Mouse (Mus musculus) spleen, postnatal 14 days (tissue): Measurements from ENCODE around the gene Pidd1.

Source experiments
- DNase-seq, 2 experiments: peaks; one replicate each; pipeline ENCODE4 v3.0.0; 2021 to 2022; ENCODE audit warnings: low spot score in 2 of 2

The Pidd1 gene

DNA sequence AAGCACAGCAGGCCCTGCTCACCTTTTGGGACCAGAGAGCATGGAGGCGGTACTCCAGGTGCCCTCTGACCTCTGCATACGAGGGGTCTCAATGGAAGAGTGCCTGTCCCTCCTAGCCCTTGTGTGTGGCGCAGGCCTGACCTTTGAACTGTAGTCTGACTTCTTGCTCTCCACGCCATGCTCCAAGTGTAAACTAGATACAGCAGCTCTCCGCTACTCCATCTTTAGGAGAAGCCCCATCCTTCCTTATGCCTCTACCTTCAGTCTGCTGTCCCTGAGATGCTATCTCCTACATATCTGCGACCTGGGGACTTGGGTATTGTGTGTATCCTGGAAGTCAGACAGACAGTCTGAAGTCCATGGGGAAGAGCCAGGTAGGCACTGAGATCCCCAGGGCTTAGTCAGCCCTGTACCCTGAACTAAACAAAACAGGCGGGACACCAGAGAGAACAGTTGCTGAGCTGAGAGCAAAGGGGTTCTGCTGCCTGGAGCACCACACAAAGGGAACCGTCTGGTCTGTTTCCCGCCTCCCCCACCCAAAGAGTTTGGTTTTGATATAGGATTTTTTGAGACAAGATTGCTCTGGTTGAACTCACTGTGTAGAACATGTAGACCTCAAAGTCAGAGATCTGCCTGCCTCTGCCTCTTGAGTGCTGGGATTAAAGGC, 7.8 kb downstream of the Pidd1 start:
- no peak for DNase-seq

DNA sequence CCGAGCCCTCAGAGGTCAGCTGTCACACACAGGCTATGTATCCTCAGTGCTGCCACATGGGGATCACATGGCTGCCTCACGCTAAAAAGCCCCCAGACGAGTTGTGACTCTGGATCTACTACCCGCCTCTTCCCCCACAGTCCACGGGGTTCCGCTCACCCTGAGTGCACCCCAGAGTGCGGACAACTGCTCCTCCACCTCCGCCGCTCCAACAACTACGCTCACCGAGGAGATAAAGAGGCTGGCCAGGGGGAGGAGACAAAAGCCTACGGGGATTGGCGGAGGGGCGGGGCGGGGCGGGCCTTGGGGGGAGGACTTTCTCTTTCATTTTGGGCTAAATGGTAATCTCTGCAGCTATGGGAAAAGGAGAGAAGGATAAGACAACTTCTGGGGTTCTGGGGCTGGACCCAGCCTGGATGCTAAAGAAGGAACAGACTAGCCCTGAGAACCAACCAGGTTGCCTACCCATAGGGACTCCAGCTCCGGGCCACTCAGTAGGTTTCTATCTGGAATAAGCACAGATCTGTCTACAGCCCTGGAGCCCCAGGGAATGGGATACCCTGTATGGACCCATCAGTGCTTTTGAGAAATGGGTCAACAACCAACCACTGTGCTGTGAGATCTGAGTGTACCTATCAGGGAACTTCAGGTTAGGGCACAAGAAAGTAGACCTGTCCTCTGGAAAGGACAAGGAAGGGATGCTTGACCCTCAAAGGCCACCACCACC, 8.5 kb downstream of the Pidd1 start:
- peak in 1 of 2 experiments; percentile 54 for DNase-seq

GRCm38 (mm10) chr7:141434464-141434863, 9.4 kb downstream of the Pidd1 start:
- DNase-seq: no peak

DNA sequence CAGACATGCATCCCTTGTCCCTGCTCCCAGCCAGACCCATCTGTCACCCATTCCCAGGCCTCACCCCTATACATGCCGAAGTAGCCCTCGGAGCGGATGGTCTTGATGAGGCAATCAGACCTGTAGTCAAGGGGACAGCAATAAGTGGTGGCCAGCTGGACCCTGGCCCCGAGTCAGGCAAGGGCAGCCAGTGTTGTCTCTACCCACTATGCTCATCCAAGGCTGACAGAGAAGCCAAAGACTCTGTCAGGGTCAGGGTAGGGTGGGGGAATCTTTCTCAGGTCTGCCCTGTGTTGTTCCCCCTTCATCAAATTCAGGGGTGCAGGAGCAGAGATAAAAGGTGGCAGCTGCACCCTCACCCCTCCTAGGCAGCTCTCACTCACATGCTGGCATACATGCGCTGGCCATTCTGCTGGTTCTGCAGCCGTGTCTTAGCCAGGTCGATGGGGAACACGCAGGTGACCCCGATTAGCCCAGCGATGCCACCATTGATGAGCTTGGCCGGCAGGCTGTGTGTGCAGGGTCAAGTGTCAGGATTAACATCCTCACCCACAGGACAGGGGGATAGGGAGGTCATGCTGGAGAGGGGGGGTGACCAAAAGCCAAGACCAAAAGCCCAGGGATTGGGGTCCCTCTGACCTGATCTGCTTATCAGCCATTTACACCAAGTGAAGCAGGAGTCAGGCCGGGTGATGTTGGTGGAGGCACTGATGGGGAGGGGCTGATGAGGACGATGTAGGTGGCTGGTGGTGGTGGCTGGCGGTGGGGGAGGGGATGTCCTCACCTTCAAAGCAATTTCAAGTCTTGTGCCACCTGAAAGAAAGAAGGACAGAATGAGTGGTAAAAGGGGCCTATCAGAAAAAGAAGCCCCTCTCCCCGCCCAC, 10.1 kb downstream of the Pidd1 start:
- DNase-seq: no peak

DNA sequence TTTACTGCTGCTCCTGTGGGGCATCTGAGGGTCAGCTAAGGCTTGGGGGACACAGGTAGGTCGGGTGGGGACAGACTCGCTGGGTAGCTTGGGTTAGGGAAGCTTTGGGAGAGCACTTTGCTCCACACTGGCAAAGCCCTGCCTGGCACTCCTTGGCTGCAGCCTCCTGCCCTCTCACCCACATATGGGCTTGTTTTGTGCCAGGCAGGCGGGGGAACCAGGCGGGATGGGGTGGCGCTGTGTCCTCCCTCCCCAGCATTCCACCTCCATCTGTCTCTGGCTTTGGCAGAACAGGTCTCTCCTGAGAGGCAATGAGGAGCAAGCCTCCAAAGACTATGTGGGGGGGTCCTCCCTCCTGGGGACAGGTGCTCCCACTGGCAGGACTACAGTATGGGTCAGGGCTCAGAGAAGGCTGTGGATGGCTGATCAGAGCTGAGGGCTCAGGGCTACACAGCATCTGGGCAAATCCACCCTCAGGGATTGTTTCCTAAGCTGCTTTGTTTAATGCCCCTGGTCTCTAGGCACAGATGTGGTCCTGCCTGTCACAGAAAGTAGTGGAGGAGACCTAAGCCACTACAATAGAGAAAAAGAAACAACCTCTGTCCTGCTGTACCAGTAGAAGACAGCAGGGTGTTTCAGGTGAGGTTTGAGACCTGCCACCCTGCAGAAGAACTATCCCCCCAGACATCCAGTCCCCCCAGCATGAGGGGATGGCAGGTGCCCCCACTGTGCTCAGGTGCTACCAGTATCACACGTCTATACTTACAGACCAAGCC, 10.9 kb downstream of the Pidd1 start:
- DNase-seq: no peak

GRCm38 (mm10) chr7:141432186-141432611, 11.6 kb downstream of the Pidd1 start:
- DNase-seq: no peak

DNA sequence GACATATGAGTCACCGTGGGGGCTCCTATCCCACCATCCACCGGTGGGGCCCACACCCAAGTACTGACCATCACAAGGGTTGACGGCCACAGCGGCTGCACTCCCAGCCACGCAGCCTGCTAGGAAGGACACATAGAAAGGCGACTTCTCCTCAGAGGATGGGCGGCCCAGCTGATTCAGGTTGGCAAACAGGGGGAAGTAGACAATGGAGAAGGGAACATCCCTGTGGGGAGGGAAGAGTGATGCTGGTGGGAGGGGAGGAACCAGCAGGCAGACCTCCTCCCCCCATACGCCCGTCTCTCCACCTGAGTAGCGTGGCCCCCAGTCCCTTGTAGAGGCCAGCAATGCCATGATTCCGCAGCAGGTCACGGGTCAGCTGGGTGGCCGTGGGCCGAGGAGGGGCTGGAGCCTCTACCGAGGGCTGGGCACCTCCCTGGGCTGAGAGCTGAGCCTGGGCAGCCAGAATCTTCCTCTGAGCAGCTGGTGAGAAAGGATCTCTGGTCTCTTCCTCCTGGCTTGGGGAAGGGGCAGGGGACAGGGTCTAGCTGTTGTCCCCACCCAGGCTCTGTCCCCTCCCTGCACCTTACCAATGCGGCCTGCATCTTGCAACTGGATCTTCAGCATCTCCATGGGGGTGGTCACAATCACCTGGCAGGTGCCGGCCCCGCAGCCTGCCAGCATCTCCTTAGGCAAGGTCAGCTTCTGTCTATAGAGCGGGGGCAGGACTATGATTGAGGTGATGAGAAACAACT, 12.2 kb downstream of the Pidd1 start:
- no peak for DNase-seq

- no peak for DNase-seq
Observed at GRCm38 (mm10) chr7:141430585-141431240, 13.1 kb downstream of the Pidd1 start.

- no peak for DNase-seq
Observed at GRCm38 (mm10) chr7:141429840-141430584, 13.8 kb downstream of the Pidd1 start.

DNA sequence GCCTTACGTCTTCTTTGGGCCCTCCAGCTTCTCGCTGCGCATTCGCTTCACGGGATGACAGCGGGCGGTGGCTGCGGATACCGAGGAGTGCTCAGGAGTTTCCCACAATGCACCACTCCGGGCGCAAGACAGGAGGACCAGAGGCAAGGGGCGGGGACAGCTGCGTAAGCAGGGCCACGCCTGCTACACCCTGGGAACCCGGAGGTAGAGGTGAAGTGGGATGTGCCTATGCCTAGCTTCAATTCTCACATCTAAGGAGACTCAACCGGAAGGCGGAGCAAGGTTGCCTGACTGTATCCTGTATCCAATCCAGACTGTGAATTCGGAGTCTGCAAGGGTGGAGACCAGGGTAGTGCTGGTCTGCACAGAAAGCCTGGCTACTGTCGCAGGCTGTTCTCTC, 14.5 kb downstream of the Pidd1 start, which contains the start of gene Cend1:
Gene Cend1, minus strand, starts transcription at position 182 of the 400 bp plus-strand sequence.
- no peak for DNase-seq

DNA sequence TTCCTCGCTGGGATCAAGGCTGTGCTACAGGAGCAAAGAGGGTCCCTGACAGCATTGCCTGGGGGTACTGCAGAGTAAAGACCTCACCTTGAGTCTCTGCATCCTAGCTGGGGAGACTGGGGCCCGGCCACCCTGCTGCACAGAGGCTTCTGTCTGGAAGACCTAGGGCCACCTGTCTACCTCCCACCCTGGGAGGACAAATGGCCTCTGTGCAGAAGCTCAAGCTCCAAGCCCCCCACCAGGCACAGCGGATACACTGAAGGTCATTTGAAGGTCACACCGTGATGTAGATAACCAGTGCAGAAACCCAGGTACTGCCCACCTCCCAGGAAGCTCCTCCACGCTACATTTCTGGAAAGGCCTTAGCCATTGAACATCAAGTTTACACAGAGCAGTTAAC, 15.1 kb downstream of the Pidd1 start:
- no peak for DNase-seq

DNA sequence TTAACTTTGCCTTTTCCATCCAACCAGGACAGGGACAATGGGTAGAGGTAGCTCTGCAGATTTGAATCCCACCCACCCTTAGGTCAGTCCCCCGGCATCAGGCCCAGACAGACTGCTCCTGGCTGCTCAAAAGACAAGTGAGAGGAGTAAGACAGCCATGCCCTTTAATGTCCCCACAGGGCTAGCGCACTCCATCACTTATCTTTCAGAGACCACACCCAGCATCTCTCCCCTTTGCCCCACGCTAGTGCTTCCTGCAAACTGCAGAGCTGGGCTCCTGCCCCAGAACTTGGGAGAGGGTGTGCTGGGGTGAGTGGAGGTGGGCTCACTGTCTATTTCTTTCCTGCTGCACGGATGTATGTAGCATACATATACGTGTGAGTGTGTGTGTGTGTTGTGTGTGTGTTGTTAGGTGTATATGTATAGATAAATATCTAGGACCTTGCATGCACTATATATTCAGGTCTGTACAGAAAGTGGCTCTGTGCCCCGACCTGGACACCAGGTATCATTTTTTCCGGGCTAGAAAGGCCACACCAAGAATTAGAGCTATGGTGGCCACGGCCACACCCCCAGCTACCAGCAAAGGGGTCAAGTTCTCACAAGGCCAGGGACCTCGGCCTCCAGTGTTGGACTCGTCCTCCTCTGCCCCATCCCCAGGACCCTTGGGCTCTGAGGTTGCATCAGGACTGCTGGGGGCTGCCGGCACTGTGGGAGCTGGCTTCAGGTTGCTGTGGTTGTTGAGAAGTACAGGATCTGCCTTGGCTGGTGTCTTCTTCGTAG, 16.7 kb downstream of the Pidd1 start:
- no peak for DNase-seq

GRCm38 (mm10) chr7:141423811-141424210, 20.0 kb downstream of the Pidd1 start:
- no peak for DNase-seq

DNA sequence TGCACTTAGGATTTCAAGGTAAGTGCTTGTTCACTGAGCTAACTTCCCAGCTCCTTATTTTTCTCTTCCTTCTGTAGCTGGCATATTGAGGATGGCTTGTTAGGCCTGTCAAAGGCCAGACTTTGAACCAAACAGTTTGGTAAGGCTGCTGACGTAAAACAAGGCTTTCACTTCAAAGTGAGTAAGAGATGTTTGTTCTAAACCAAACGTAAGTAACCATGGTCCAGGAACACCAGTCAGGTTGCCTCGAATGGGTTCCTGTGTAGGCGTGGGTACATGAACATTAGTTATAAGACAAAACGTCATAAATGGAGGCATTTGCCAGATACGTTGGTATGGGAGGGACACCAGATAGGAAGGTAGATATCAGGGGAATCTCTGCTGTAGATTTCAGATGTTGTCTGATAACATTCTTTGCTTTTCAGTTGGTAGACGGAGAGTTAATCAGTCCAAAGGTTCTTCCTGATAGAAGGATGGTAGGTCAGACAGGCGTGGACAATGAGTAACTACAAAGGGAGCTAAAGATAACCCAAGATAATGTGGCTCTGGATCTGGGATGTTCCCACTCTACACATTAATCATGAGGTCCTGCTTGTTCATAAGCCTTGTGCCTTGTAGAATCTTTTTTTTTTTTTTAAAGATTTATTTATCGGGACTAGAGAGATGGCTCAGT, 23.7 kb downstream of the Pidd1 start:
- no peak for DNase-seq

- DNase-seq: no peak
Observed at GRCm38 (mm10) chr7:141418970-141419369, 24.9 kb downstream of the Pidd1 start.

DNA sequence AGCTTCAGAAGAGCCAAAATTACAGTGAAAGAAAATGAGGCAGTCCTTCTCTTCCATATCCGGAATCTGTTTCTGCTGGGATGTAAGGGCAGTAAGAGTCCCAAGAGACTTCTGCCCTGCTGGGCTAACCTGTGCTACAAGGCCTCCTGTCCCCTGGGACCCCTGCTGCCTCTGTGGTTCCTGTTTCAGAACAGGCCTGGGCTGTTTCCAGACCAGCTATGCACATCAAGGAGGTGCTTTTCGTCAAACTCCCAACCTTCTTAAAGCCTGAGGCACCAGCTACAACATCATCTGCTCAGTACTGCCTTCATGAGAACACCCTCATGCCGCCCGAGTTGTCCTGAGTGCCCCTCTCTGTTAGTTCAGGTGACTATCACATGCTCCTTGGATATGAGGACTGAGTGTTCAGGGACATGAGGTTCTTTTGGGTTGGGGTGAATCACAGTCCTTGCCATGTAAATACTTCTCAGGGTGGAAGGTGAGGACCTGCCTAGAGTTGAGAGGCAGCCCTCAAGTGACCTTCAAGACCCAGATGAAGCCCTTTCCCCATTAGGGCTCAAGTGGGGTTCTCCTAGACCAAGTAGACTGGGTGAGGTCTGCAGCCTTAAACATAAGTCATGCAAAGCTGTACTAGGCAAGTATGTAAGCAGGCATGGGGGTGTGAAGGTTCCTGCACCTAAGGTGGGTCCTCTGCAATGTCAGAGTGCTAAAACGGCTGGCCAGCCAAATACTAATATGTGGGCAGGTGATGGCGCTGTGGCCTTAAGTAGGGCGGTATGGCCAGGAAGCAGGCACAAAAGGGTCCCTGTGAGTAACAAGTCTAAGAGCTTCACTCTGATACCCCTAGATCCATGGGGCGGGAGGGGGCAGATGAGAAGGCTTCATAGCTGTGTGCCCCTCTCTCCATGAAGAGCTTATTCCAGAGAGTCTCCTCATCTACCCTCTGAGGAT, 25.8 kb downstream of the Pidd1 start:
- DNase-seq: no peak
